10 mouse cellular contexts compared by ENCODE assay signal in genomic region chr17:84258638-84259261, GRCm38 (mm10).
A peak's percentile ranks its signal among the peaks of the same experiment; 100 is the strongest.
DNase-seq lines count a peak whose midpoint lies in the region; ATAC-seq and TF ChIP-seq lines count a peak whose summit lies in the region.
"Had no signal": no experiment of that assay in that cellular context is flagged by ENCODE, and none has a peak within 500 bp of the region (broad histone marks: within the 10 kb centered on the region; RNA-seq: fewer than 3 reads in every experiment).

No protein-coding gene starts in this region.

- no peaks in the 10 kb centered on the region for H3K9me3 ChIP-seq in limb, embryonic 10.5 days (replicated peaks)

- no peak for ATAC-seq in erythroid progenitor cell, adult 5-6 weeks (replicated peaks; ENCODE audit: low FRiP score, poor library complexity, severe bottlenecking)

- H3K27ac ChIP-seq in gastrocnemius, adult 2 months: peak overlapping the region; percentile 66
- H3K27ac ChIP-seq in limb, embryonic 10.5 days: peak overlapping the region; percentile 58
- H3K27ac ChIP-seq: macrophage had no signal

- 67% methylated on average over 4 of the region's 4 CpGs for WGBS in limb, embryonic 10.5 days

- intact Hi-C loops in gastrocnemius, adult 2 months (cut with DNase I): no loop called here
- intact Hi-C loops in gastrocnemius, postnatal 36 days (cut with DNase I): no loop called here
- intact Hi-C loops in heart, postnatal 25 days (cut with DNase I): no loop called here

- DNase-seq in gastrocnemius, adult 2 months: peak; percentile 41
- DNase-seq in gastrocnemius, postnatal 36 days: no peak
- peak; percentile 19 for DNase-seq in cerebellum, adult 9-11 months
- DNase-seq in heart, postnatal 25 days (ENCODE audit: low spot score): peak; percentile 15
- DNase-seq in limb, embryonic 10.5 days (ENCODE audit: low spot score): no peak
- peak; percentile 90 for DNase-seq in telencephalon, adult 2 months (ENCODE audit: low read depth, low spot score)
- no peak for DNase-seq in embryo, embryonic 10.5 days (ENCODE audit: low spot score)

- peaks cover 53% of the 10 kb centered on the region for H3K4me1 ChIP-seq in limb, embryonic 10.5 days

- no peak overlapping the region for H3K4me3 ChIP-seq in gastrocnemius, adult 2 months
- no peak overlapping the region for H3K4me3 ChIP-seq in limb, embryonic 10.5 days

- 0 out of 2 replicates have a peak, but pooled peaks cover 7% of the 10 kb centered on the region for H3K36me3 ChIP-seq in limb, embryonic 10.5 days

- H3K27me3 ChIP-seq in limb, embryonic 10.5 days (ENCODE audit: low read depth, poor library complexity, severe bottlenecking): no peaks in the 10 kb centered on the region
- H3K27me3 ChIP-seq: CH12.LX had no signal

- no peak for TF ChIP-seq CTCF in gastrocnemius, adult 2 months (IDR thresholded peaks at IDR 0.05)

Comparison
In these comparisons a context has a peak if more than half of its experiments do, and no peak if none do; other contexts are left out.
1. DNase-seq: peak in gastrocnemius, adult 2 months (single experiment), cerebellum, adult 9-11 months (single experiment), heart, postnatal 25 days (single experiment) and telencephalon, adult 2 months (single experiment); none in gastrocnemius, postnatal 36 days (0 of 2), limb, embryonic 10.5 days (single experiment) and embryo, embryonic 10.5 days (single experiment).